Mouse (Mus musculus): ENCODE measurements around the gene Zfp738. TPM values are rescaled to one million over a fixed set of nuclear protein-coding genes. Genes with fewer than 3 reads are reported as not detected.
A peak's percentile ranks its signal among the peaks of the same experiment; 100 is the strongest.
"Not testable (repeated sequence)": the region's sequence is repeated elsewhere in the genome, so short reads cannot be mapped to it uniquely, and the experiment has no call there.

Gene Zfp738
- total RNA-seq (2014; fragmentation: Nextera tagmentation) (13.3 and 13.6 TPM in 2 replicates), total RNA-seq (2017) (13.1 and 21.9 TPM in 2 replicates)

- no peak for ATAC-seq (replicated peaks; ENCODE audit: low FRiP score, low TSS enrichment, poor library complexity, severe bottlenecking)
Observed at GRCm38 (mm10) chr13:67686971-67687370, at the start of gene Zfp738. Gene Zfp738, minus strand, starts transcription at chr13:67687071.

GRCm38 (mm10) chr13:67734391-67734790 is 47.5 kb upstream of the Zfp738 start:
- ATAC-seq (replicated peaks; ENCODE audit: low FRiP score, low TSS enrichment, poor library complexity, severe bottlenecking): not testable (repeated sequence)

- 0 out of 2 replicates have a peak, but pooled peaks have one; percentile 64 for ATAC-seq (replicated peaks; ENCODE audit: low FRiP score, low TSS enrichment, poor library complexity, severe bottlenecking)
Observed at GRCm38 (mm10) chr13:67729441-67729840, 42.6 kb upstream of the Zfp738 start.

- 0 out of 2 replicates have a peak, but pooled peaks have one; percentile 25 for ATAC-seq (replicated peaks; ENCODE audit: low FRiP score, low TSS enrichment, poor library complexity, severe bottlenecking)
Observed at GRCm38 (mm10) chr13:67728641-67729318, 41.9 kb upstream of the Zfp738 start, which contains the start of gene Zfp65. Gene Zfp65, minus strand, starts transcription at chr13:67729173.

- ATAC-seq (replicated peaks; ENCODE audit: low FRiP score, low TSS enrichment, poor library complexity, severe bottlenecking): no peak
Observed at GRCm38 (mm10) chr13:67728106-67728505, 41.2 kb upstream of the Zfp738 start.

- not testable (repeated sequence) for ATAC-seq (replicated peaks; ENCODE audit: low FRiP score, low TSS enrichment, poor library complexity, severe bottlenecking)
Observed at GRCm38 (mm10) chr13:67725331-67725730, 38.5 kb upstream of the Zfp738 start.

GRCm38 (mm10) chr13:67723848-67724479 is 37.1 kb upstream of the Zfp738 start:
- ATAC-seq (replicated peaks; ENCODE audit: low FRiP score, low TSS enrichment, poor library complexity, severe bottlenecking): peak; percentile 95

GRCm38 (mm10) chr13:67683841-67684240 is 3.0 kb downstream of the Zfp738 start:
- not testable (repeated sequence) for ATAC-seq (replicated peaks; ENCODE audit: low FRiP score, low TSS enrichment, poor library complexity, severe bottlenecking)

- ATAC-seq (replicated peaks; ENCODE audit: low FRiP score, low TSS enrichment, poor library complexity, severe bottlenecking): peak; percentile 100
Observed at GRCm38 (mm10) chr13:67682959-67683735, 3.7 kb downstream of the Zfp738 start.

- no peak for ATAC-seq (replicated peaks; ENCODE audit: low FRiP score, low TSS enrichment, poor library complexity, severe bottlenecking)
Observed at GRCm38 (mm10) chr13:67674902-67675301, 12.0 kb downstream of the Zfp738 start.

GRCm38 (mm10) chr13:67652496-67652895 is 34.4 kb downstream of the Zfp738 start:
- no peak for ATAC-seq (replicated peaks; ENCODE audit: low FRiP score, low TSS enrichment, poor library complexity, severe bottlenecking)

GRCm38 (mm10) chr13:67637294-67638007 is 49.4 kb downstream of the Zfp738 start, which contains the start of the genes Gm49345 and Zfp729a:
Gene Gm49345, minus strand, starts transcription at chr13:67637769.
Gene Zfp729a, minus strand, starts transcription at chr13:67637791.
- peak; percentile 97 for ATAC-seq (replicated peaks; ENCODE audit: low FRiP score, low TSS enrichment, poor library complexity, severe bottlenecking)

- no peak for ATAC-seq (replicated peaks; ENCODE audit: low FRiP score, low TSS enrichment, poor library complexity, severe bottlenecking)
Observed at GRCm38 (mm10) chr13:67610108-67610507, 76.8 kb downstream of the Zfp738 start.

- peak; percentile 86 for ATAC-seq (replicated peaks; ENCODE audit: low FRiP score, low TSS enrichment, poor library complexity, severe bottlenecking)
Observed at GRCm38 (mm10) chr13:67609066-67609876, 77.6 kb downstream of the Zfp738 start, which contains the start of gene Zfp729b. Gene Zfp729b, minus strand, starts transcription at chr13:67609707.

Other genes starting within 250 kb of the Zfp738 start
- gene Zfp874a, start 235.4 kb downstream of the Zfp738 start, total RNA-seq (2014; fragmentation: Nextera tagmentation): 8.7 and 14.3 TPM in 2 replicates
- 13.7 and 21.8 TPM in 2 replicates for gene Zfp874a, start 235.4 kb downstream of the Zfp738 start, total RNA-seq (2017)
- 4.5 and 13.3 TPM in 2 replicates for gene Zfp874b, start 202.8 kb downstream of the Zfp738 start, total RNA-seq (2014; fragmentation: Nextera tagmentation)
- 7.6 and 9.2 TPM in 2 replicates for gene Zfp874b, start 202.8 kb downstream of the Zfp738 start, total RNA-seq (2017)
- 3.3 and 4.6 TPM in 2 replicates for gene Zfp58, start 186.5 kb downstream of the Zfp738 start, total RNA-seq (2014; fragmentation: Nextera tagmentation)
- gene Zfp58, start 186.5 kb downstream of the Zfp738 start, total RNA-seq (2017): 5.5 and 12.6 TPM in 2 replicates
- gene Gm26965, start 160.9 kb downstream of the Zfp738 start, total RNA-seq (2014; fragmentation: Nextera tagmentation): not detected in 2 replicates
- gene Gm26965, start 160.9 kb downstream of the Zfp738 start, total RNA-seq (2017): not detected in 2 replicates
- gene Zfp87, start 160.9 kb downstream of the Zfp738 start, total RNA-seq (2014; fragmentation: Nextera tagmentation): 13.6 and 18.1 TPM in 2 replicates
- 14.1 and 14.7 TPM in 2 replicates for gene Zfp87, start 160.9 kb downstream of the Zfp738 start, total RNA-seq (2017)
- gene Zfp748, start 133.2 kb downstream of the Zfp738 start, total RNA-seq (2014; fragmentation: Nextera tagmentation): 7.8 and 9.6 TPM in 2 replicates
- 9.4 and 11.8 TPM in 2 replicates for gene Zfp748, start 133.2 kb downstream of the Zfp738 start, total RNA-seq (2017)
- gene Zfp729b, start 77.4 kb downstream of the Zfp738 start, total RNA-seq (2014; fragmentation: Nextera tagmentation): 9.6 and 13.3 TPM in 2 replicates
- gene Zfp729b, start 77.4 kb downstream of the Zfp738 start, total RNA-seq (2017): 11.7 and 17.0 TPM in 2 replicates
- not detected in 2 replicates for gene Gm49345, start 49.3 kb downstream of the Zfp738 start, total RNA-seq (2014; fragmentation: Nextera tagmentation)
- gene Gm49345, start 49.3 kb downstream of the Zfp738 start, total RNA-seq (2017): 3.5 TPM in 1 of 2 replicates, not detected in the other
- 5.4 and 6.7 TPM in 2 replicates for gene Zfp729a, start 49.3 kb downstream of the Zfp738 start, total RNA-seq (2014; fragmentation: Nextera tagmentation)
- 5.3 and 12.8 TPM in 2 replicates for gene Zfp729a, start 49.3 kb downstream of the Zfp738 start, total RNA-seq (2017)
- gene Zfp65, start 42.1 kb upstream of the Zfp738 start, total RNA-seq (2014; fragmentation: Nextera tagmentation): 7.2 and 12.7 TPM in 2 replicates
- gene Zfp65, start 42.1 kb upstream of the Zfp738 start, total RNA-seq (2017): 16.6 and 17.6 TPM in 2 replicates
- gene Zfp85, start 68.2 kb upstream of the Zfp738 start, total RNA-seq (2014; fragmentation: Nextera tagmentation): 5.4 and 9.3 TPM in 2 replicates
- gene Zfp85, start 68.2 kb upstream of the Zfp738 start, total RNA-seq (2017): 7.0 and 8.1 TPM in 2 replicates
- gene Zfp493, start 92.6 kb upstream of the Zfp738 start, total RNA-seq (2014; fragmentation: Nextera tagmentation): 6.2 and 8.9 TPM in 2 replicates
- 1.8 and 3.7 TPM in 2 replicates for gene Zfp493, start 92.6 kb upstream of the Zfp738 start, total RNA-seq (2017)
- 3.1 and 5.3 TPM in 2 replicates for gene Zfp273, start 126.7 kb upstream of the Zfp738 start, total RNA-seq (2014; fragmentation: Nextera tagmentation)
- 2.2 and 8.7 TPM in 2 replicates for gene Zfp273, start 126.7 kb upstream of the Zfp738 start, total RNA-seq (2017)
- gene Gm10037, start 144.0 kb upstream of the Zfp738 start, total RNA-seq (2014; fragmentation: Nextera tagmentation): 2.3 TPM in 1 of 2 replicates, not detected in the other
- not detected in 2 replicates for gene Gm10037, start 144.0 kb upstream of the Zfp738 start, total RNA-seq (2017)
- not detected in 2 replicates for gene BC048507, start 176.3 kb upstream of the Zfp738 start, total RNA-seq (2014; fragmentation: Nextera tagmentation)
- not detected in 2 replicates for gene BC048507, start 176.3 kb upstream of the Zfp738 start, total RNA-seq (2017)

Data from megakaryocyte-erythroid progenitor cell, adult 5-6 weeks (primary cell).